Mouse (Mus musculus): ENCODE measurements around the gene Peak1. TPM values are rescaled to one million over a fixed set of nuclear protein-coding genes. Genes with fewer than 3 reads are reported as not detected.

Peak1 gene
- total RNA-seq, 2 experiments from 2014 or later: 11.6 to 16.0 TPM

DNA sequence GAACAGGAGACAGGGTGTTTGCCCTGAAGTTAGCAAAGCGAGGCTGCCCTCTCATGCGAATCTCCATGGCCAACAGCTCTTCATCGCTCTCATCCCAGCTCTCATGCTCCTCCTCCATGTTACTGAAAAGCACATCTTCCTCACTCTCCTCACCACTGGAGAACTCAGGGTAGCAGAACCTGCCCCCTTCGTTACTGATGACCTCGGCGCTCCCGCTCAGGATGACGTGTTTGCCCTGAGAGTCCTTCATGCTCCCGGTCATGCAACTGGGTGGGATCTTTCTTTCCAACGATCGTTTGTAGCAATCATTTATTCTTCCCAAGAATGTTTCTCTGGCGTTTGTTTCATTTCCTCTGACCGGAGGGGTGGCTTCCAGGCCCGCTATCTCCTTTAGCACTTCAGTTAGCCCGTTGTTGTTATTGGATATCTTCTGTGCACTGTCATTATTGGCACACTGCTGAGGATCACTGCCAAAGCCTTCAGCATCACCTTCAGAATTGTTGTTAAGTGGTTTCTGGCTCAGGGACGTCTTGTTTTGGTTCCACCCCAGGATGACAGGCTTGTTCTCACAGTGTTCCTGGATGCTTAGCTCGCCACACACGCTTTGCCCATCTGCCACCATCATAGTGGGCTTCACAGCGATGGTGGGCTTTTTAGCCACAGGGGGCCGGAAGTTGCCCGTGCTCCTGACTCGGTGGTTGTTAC is 157.9 kb downstream of the Peak1 start:
- no peak for ATAC-seq (replicated peaks; ENCODE audit: poor library complexity, severe bottlenecking)

GRCm38 (mm10) chr9:56258261-56258790 is 159.5 kb downstream of the Peak1 start:
- ATAC-seq (replicated peaks; ENCODE audit: poor library complexity, severe bottlenecking): no peak

DNA sequence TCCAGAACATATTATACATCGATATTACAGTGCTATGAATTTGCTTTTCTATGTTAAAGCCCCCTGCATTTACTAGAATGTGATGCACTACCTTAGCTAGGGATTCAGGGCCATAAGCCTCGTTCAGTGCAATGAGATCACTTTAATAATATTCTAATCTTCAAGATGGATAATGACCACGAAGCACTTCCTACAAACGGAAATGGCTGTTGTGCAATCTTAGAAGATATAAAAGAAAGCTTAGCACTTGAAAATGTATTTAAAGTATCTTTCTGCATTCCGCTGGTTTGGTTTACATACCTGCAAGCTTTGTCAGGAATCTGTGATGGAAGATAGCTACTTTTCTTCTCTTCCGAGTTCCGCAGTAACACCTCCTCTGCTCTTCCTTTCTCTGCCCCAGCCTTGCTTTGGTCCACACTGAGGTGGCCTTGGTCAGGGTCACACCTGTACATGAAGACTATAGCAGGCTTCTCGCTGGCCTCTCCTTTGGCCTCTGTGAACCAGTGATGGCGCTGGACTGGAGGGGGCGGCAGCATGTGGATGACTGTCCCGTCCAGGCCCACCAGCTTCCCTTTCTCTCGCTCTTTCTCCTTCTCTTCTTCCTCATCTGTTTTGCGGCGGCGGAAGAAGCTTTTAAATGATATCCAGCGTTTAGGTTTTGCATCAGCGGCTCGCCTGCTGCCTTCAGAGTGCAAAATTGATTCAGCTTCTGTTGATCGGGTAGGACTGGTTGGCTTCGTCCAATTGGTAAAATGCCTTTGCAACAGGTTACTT is 160.5 kb downstream of the Peak1 start:
- no peak for ATAC-seq (replicated peaks; ENCODE audit: poor library complexity, severe bottlenecking)

DNA sequence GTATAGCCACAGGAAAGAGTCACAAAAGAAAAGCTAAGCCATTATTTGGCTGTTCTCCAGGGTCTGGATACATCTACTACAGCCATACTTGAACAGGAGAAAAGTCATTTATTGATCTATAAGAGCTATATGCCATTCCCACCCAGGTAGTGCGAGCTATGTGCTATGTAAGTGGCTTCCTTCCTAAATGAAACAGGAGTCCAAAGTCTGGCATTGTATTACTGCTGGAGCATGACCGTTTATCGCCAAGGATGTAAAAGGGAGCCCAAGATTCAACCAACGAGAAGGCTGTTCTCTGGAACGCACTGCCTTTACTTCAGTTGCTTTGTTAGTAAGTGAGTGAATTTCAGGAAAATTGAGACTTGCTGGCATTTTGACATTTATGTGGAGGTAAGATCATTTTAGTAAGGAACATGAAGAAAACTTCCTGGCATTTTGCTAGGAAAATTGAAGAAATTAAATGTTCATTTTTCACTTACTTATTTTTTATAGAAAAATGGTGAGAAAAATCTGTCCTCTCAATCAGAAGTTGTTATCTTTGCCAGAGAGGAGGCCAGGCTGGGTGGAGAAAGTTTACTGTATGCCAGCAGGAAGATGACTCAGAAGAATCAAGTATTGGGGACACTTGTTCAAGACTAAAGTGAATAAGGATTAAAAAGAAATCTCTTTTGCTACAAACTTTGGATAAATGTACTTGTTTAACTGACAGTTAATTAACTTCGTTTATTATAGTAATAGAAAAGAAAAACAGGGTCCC is 162.0 kb downstream of the Peak1 start:
- ATAC-seq (replicated peaks; ENCODE audit: poor library complexity, severe bottlenecking): no peak

- ATAC-seq (replicated peaks; ENCODE audit: poor library complexity, severe bottlenecking): no peak
Observed at GRCm38 (mm10) chr9:56244336-56244735, 173.5 kb downstream of the Peak1 start.

DNA sequence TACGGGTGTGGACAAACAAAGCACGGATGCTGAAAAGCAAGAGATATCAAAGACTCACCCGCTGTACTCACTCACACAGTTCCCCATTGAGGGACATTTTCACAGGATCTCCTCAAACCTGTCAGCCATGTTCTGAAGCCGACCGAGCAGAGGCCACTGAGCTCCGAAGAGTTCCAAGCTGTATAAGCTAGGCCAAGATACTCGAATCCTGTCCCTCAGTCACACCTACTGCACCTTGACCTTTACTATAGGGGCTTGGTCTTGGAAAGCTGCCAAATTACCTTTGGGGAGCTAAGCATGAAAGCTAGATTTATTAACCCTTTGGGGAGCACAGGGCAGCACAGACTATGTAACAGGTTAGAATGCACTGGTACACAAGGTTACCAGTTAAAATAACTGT is 174.0 kb downstream of the Peak1 start:
- ATAC-seq (replicated peaks; ENCODE audit: poor library complexity, severe bottlenecking): no peak

DNA sequence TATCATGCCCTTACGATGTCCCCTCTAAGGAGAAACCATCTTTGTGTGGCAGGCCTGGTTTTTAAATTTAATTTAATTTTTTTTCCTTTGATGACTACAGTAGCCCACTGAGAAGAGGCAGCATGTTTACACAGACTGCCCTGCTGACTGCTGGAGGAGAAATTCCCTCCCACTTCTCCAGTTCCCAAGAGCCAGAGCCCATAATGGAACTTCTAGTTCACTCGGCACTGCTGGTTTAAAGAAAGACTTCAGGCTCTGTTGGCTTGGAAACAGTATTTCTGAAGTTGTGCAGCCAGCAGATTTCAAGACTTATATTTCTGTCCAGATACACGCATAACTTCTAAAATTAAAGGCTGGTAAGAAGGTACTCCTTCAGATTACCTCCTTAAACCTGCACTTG is 175.2 kb downstream of the Peak1 start:
- no peak for ATAC-seq (replicated peaks; ENCODE audit: poor library complexity, severe bottlenecking)

- no peak for ATAC-seq (replicated peaks; ENCODE audit: poor library complexity, severe bottlenecking)
Observed at GRCm38 (mm10) chr9:56241076-56241475, 176.8 kb downstream of the Peak1 start.

- ATAC-seq (replicated peaks; ENCODE audit: poor library complexity, severe bottlenecking): no peak
Observed at GRCm38 (mm10) chr9:56235871-56236298, 182.0 kb downstream of the Peak1 start.

GRCm38 (mm10) chr9:56235281-56235680 is 182.6 kb downstream of the Peak1 start:
- no peak for ATAC-seq (replicated peaks; ENCODE audit: poor library complexity, severe bottlenecking)

DNA sequence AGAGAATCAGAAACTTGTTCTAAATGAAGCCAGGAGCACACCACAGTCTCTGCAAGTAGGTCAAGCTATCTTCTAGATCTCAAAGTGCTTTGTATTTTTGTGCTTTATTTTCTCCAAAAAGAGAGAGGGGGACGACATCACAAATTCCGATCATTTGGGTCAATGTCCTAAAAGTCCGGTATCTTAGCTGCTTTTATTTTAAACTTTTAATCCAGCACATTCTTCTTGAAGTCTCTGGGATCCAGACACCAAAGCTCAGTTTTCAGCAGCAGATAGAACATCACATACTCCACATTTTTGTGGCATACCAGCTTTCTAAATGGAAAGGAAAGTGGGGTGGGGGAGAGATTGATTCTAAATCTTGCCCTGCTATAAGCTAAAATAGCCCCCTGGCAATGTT is 183.3 kb downstream of the Peak1 start:
- no peak for ATAC-seq (replicated peaks; ENCODE audit: poor library complexity, severe bottlenecking)

- ATAC-seq (replicated peaks; ENCODE audit: poor library complexity, severe bottlenecking): no peak
Observed at GRCm38 (mm10) chr9:56233316-56233715, 184.6 kb downstream of the Peak1 start.

DNA sequence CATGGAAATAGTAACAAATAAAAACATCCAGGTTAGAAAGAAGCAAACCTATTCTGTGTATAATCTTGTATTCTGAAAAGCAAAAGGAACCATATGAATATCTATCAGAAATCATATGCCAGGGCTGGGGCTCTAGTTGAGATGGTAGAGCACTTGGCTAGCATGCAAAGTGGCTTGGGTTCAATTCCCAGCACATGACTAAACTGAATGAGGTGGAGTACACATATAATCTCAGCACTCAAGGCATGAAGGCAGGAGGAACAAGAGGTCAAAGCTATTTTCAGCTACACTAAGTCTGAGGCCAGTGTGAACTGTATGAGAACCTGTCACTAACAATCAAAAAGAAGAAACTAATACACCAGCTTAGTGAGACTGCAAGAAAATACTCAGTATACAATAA is 187.0 kb downstream of the Peak1 start:
- no peak for ATAC-seq (replicated peaks; ENCODE audit: poor library complexity, severe bottlenecking)

- no peak for ATAC-seq (replicated peaks; ENCODE audit: poor library complexity, severe bottlenecking)
Observed at GRCm38 (mm10) chr9:56227626-56228025, 190.2 kb downstream of the Peak1 start.

GRCm38 (mm10) chr9:56223429-56224051 is 194.3 kb downstream of the Peak1 start:
- ATAC-seq (replicated peaks; ENCODE audit: poor library complexity, severe bottlenecking): peak; percentile 100

GRCm38 (mm10) chr9:56218860-56219259 is 199.0 kb downstream of the Peak1 start:
- ATAC-seq (replicated peaks; ENCODE audit: poor library complexity, severe bottlenecking): peak; percentile 18; the same call in 1 of the 2 replicates

GRCm38 (mm10) chr9:56218043-56218442 is 199.8 kb downstream of the Peak1 start:
- ATAC-seq (replicated peaks; ENCODE audit: poor library complexity, severe bottlenecking): no peak

DNA sequence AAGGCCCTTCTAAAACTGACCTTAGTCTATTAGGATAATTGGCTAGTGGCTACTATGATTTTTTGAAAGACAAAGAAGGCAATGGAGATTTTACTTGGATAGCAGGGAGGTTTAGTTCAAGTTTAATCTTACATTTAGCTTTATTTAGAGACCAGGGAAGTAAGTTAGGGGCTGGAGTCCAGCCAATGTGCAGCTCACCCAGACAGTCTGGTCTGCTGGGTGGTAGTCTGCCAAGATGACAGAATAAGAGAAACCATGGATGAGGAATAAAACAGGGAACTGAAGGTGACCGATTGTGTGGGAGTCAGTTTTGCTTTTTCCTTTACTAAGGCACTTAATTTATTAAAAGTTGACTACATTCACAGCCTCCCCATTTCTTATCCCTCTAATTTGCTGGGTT is 200.5 kb downstream of the Peak1 start:
- no peak for ATAC-seq (replicated peaks; ENCODE audit: poor library complexity, severe bottlenecking)

GRCm38 (mm10) chr9:56213451-56214291 is 204.2 kb downstream of the Peak1 start:
- ATAC-seq (replicated peaks; ENCODE audit: poor library complexity, severe bottlenecking): peak; percentile 52; the same call in 1 of the 2 replicates
